Mouse (Mus musculus) heart, embryonic 12.5 days (tissue): ENCODE results near the gene Tmem37. TPM values are rescaled to one million over a fixed set of nuclear protein-coding genes. Genes with fewer than 3 reads are reported as not detected.

ENCODE experiments used
- ATAC-seq: fragments of 200-750 bp; cut with Nextera tagmentation; 2 replicates; pipeline ENCODE4 v1.8.0; 2017; ENCODE audit warnings: moderate TSS enrichment, moderate library complexity; ENCODE audit not compliant: insufficient number of reproducible peaks, low FRiP score
- H3K27ac ChIP-seq: fragments of 300-500 bp; sonication (generic); 2 replicates; pipeline ENCODE4 v1.5.1; 2016; ENCODE audit warnings: mild to moderate bottlenecking, moderate library complexity; ENCODE audit not compliant: poor library complexity, severe bottlenecking
- H3K27me3 ChIP-seq: fragments of 300-500 bp; sonication (generic); replicated peaks from 2 replicates; pipeline ENCODE4 v1.6.1; 2016; ENCODE audit warnings: mild to moderate bottlenecking, moderate library complexity
- H3K36me3 ChIP-seq: fragments of 300-500 bp; sonication (generic); 2 replicates; pipeline ENCODE4 v1.6.1; 2016; ENCODE audit warnings: mild to moderate bottlenecking, moderate library complexity
- H3K4me1 ChIP-seq: fragments of 300-500 bp; sonication (generic); replicated peaks from 2 replicates; pipeline ENCODE4 v1.6.1; 2016; ENCODE audit warnings: mild to moderate bottlenecking
- H3K4me2 ChIP-seq: fragments of 300-500 bp; sonication (generic); 2 replicates; pipeline ENCODE4 v1.6.1; 2016; ENCODE audit warnings: mild to moderate bottlenecking, moderate library complexity
- H3K4me3 ChIP-seq: fragments of 300-500 bp; sonication (generic); 2 replicates; pipeline ENCODE4 v1.5.1; 2016; ENCODE audit warnings: mild to moderate bottlenecking
- H3K9ac ChIP-seq: fragments of 300-500 bp; sonication (generic); 2 replicates; pipeline ENCODE4 v1.6.1; 2016; ENCODE audit warnings: mild to moderate bottlenecking, moderate library complexity
- H3K9me3 ChIP-seq: fragments of 300-500 bp; sonication (generic); replicated peaks from 2 replicates; pipeline ENCODE4 v1.6.1; 2016; ENCODE audit warnings: mild to moderate bottlenecking, moderate library complexity
- WGBS: fragments of 180-500 bp; shearing (Covaris S2); methylation state at CpG from one replicate; pipeline ENCODE4 v1.1.7; 2016; 5-methylcytosine and 5-hydroxymethylcytosine counted together
- polyA plus RNA-seq: library from polyadenylated mRNA; unstranded; fragments of >200 nt; fragmentation: Nextera tagmentation; extraction: Ambion mirVana; gene quantifications from 2 replicates; pipeline ENCODE4 v1.2.1, GENCODE M21; 2016

Gene Tmem37
- polyA plus RNA-seq, 1 experiment from 2014 or later, result 14.3 TPM

GRCm38 (mm10) chr1:120090880-120091570 lies 17.2 kb upstream of the Tmem37 start:
- WGBS, result 70% methylated on average over 8 of the region's 8 CpGs

GRCm38 (mm10) chr1:120089180-120089579 lies 15.3 kb upstream of the Tmem37 start:
- H3K9ac ChIP-seq, result no peak overlapping the region
- H3K4me3 ChIP-seq, result no peak overlapping the region
- H3K36me3 ChIP-seq, result no peaks in the 10 kb centered on the region
- H3K27me3 ChIP-seq, result no peaks in the 10 kb centered on the region
- H3K9me3 ChIP-seq, result no peaks in the 10 kb centered on the region; the same call in 1 of the 2 replicates
- H3K4me1 ChIP-seq, result peaks cover 6% of the 10 kb centered on the region
- H3K27ac ChIP-seq, result no peak overlapping the region
- no peak overlapping the region for H3K4me2 ChIP-seq
- ATAC-seq, result no peak
- whole genome bisulfite sequencing, result 31% methylated on average over 4 of the region's 5 CpGs

More at GRCm38 (mm10) chr1:120090880-120091570, 17.2 kb upstream of the Tmem37 start:
- no peak overlapping the region for H3K4me2 ChIP-seq
- no peak for ATAC-seq
- H3K36me3 ChIP-seq, result no peaks in the 10 kb centered on the region
- no peaks in the 10 kb centered on the region for H3K27me3 ChIP-seq
- H3K9ac ChIP-seq, result no peak overlapping the region
- H3K4me3 ChIP-seq, result no peak overlapping the region
- H3K9me3 ChIP-seq, result no peaks in the 10 kb centered on the region; the same call in 1 of the 2 replicates
- peaks cover 3% of the 10 kb centered on the region; the same call in 1 of the 2 replicates for H3K4me1 ChIP-seq
- H3K27ac ChIP-seq, result no peak overlapping the region

GRCm38 (mm10) chr1:120086644-120087043 lies 12.8 kb upstream of the Tmem37 start:
- ATAC-seq, result no peak

GRCm38 (mm10) chr1:120085696-120086095 lies 11.8 kb upstream of the Tmem37 start:
- H3K4me1 ChIP-seq, result peaks cover 29% of the 10 kb centered on the region
- no peak overlapping the region for H3K4me3 ChIP-seq
- H3K27ac ChIP-seq, result no peak overlapping the region
- no peak overlapping the region for H3K4me2 ChIP-seq
- no peak for ATAC-seq
- 70% methylated on average over 3 of the region's 3 CpGs for WGBS
- no peaks in the 10 kb centered on the region for H3K36me3 ChIP-seq
- H3K9me3 ChIP-seq, result no peaks in the 10 kb centered on the region
- no peaks in the 10 kb centered on the region for H3K27me3 ChIP-seq
- no peak overlapping the region for H3K9ac ChIP-seq

More at GRCm38 (mm10) chr1:120086644-120087043, 12.8 kb upstream of the Tmem37 start:
- Histone ChIP-seq H3K4me2 (no peak overlapping the region), H3K36me3 (no peaks in the 10 kb centered on the region), H3K9me3 (no peaks in the 10 kb centered on the region; the same call in 1 of the 2 replicates), H3K27ac (no peak overlapping the region), H3K4me1 (peaks cover 29% of the 10 kb centered on the region), H3K9ac (no peak overlapping the region), H3K27me3 (no peaks in the 10 kb centered on the region), H3K4me3 (no peak overlapping the region)
- WGBS, result 60% methylated on average over 13 of the region's 13 CpGs

GRCm38 (mm10) chr1:120083921-120084517 lies 10.1 kb upstream of the Tmem37 start:
- no peaks in the 10 kb centered on the region for H3K9me3 ChIP-seq
- no peak overlapping the region for H3K4me3 ChIP-seq
- ATAC-seq, result 0 out of 2 replicates have a peak, but pooled peaks have one; percentile 24
- no peaks in the 10 kb centered on the region for H3K27me3 ChIP-seq
- no peak overlapping the region for H3K9ac ChIP-seq
- H3K4me1 ChIP-seq, result peaks cover 29% of the 10 kb centered on the region
- 25% methylated on average over 5 of the region's 5 CpGs for WGBS
- no peaks in the 10 kb centered on the region for H3K36me3 ChIP-seq
- peak overlapping the region; percentile 29; the same call in 1 of the 2 replicates for H3K4me2 ChIP-seq
- H3K27ac ChIP-seq, result peak overlapping the region; percentile 43

GRCm38 (mm10) chr1:120082957-120083585 lies 9.2 kb upstream of the Tmem37 start:
- Histone ChIP-seq H3K27ac (peak overlapping the region; percentile 43; the same call in 1 of the 2 replicates), H3K9ac (no peak overlapping the region), H3K4me3 (no peak overlapping the region), H3K4me1 (peaks cover 29% of the 10 kb centered on the region), H3K4me2 (peak overlapping the region; percentile 29), H3K9me3 (no peaks in the 10 kb centered on the region), H3K36me3 (no peaks in the 10 kb centered on the region), H3K27me3 (no peaks in the 10 kb centered on the region)
- ATAC-seq, result peak; percentile 63; the same call in 1 of the 2 replicates
- WGBS, result 8% methylated on average over 7 of the region's 7 CpGs

- Histone ChIP-seq H3K4me1 (peaks cover 26% of the 10 kb centered on the region), H3K9me3 (no peaks in the 10 kb centered on the region), H3K4me3 (no peak overlapping the region), H3K9ac (no peak overlapping the region), H3K27me3 (no peaks in the 10 kb centered on the region), H3K4me2 (no peak overlapping the region), H3K36me3 (no peaks in the 10 kb centered on the region), H3K27ac (no peak overlapping the region)
- 79% methylated on average over 1 of the region's 1 CpGs for WGBS
- no peak for ATAC-seq
These were observed 6.8 kb upstream of the Tmem37 start for GRCm38 (mm10) chr1:120080632-120081031.

GRCm38 (mm10) chr1:120077746-120078410 lies 4.0 kb upstream of the Tmem37 start:
- H3K9me3 ChIP-seq, result no peaks in the 10 kb centered on the region
- H3K36me3 ChIP-seq, result no peaks in the 10 kb centered on the region
- no peak overlapping the region for H3K4me3 ChIP-seq
- ATAC-seq, result no peak
- H3K27me3 ChIP-seq, result no peaks in the 10 kb centered on the region
- no peak overlapping the region for H3K9ac ChIP-seq
- peaks cover 23% of the 10 kb centered on the region for H3K4me1 ChIP-seq
- H3K4me2 ChIP-seq, result no peak overlapping the region
- no peak overlapping the region for H3K27ac ChIP-seq
- WGBS, result 25% methylated on average over 9 of the region's 9 CpGs

- Histone ChIP-seq H3K4me3 (no peak overlapping the region), H3K4me1 (peaks cover 19% of the 10 kb centered on the region), H3K27ac (no peak overlapping the region), H3K9ac (no peak overlapping the region), H3K4me2 (no peak overlapping the region), H3K27me3 (no peaks in the 10 kb centered on the region; the same call in 1 of the 2 replicates), H3K9me3 (no peaks in the 10 kb centered on the region), H3K36me3 (no peaks in the 10 kb centered on the region)
- WGBS, result 79% methylated on average over 5 of the region's 5 CpGs
- ATAC-seq, result no peak
These were observed 1.6 kb upstream of the Tmem37 start for GRCm38 (mm10) chr1:120075507-120075906.

- Histone ChIP-seq H3K27me3 (no peaks in the 10 kb centered on the region; the same call in 1 of the 2 replicates), H3K4me1 (peaks cover 19% of the 10 kb centered on the region), H3K27ac (no peak overlapping the region), H3K4me2 (no peak overlapping the region), H3K36me3 (no peaks in the 10 kb centered on the region), H3K9ac (no peak overlapping the region), H3K9me3 (no peaks in the 10 kb centered on the region), H3K4me3 (no peak overlapping the region)
- WGBS, result 70% methylated on average over 4 of the region's 4 CpGs
- no peak for ATAC-seq
These were observed 1.1 kb upstream of the Tmem37 start for GRCm38 (mm10) chr1:120074931-120075330.
